Mouse (Mus musculus) cerebellum, postnatal 10 days (tissue): ENCODE results near the gene Rrp9.
"Not testable (repeated sequence)": the region's sequence is repeated elsewhere in the genome, so short reads cannot be mapped to it uniquely, and the experiment has no call there.

ENCODE experiments used
- DNase-seq, 2 experiments: peaks; one replicate each; pipeline ENCODE4 v3.0.0; 2021; ENCODE audit warnings: mixed read lengths in 2 of 2

Gene Rrp9

DNA sequence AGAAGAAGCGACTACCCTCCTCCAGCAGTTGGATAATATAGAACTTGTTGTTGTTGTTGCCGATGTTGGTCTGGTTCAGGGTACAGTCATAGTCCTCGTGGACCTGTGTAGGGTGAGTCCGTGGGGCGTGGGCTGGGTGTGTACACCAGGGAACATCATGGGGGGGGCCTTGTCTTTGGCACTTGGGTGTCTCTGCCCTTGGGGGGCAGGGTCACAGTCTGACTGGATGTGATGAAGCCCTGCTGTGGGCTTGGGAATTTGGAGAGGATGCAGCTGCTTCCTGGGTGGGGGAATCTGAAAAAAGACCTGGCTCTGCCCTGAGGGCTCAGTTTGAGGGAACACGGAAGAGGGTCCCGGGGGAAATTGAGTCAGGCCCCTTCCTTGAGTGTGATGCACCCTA is 717 bp upstream of the Rrp9 start:
- DNase-seq: peak; percentile 36 to 38

DNA sequence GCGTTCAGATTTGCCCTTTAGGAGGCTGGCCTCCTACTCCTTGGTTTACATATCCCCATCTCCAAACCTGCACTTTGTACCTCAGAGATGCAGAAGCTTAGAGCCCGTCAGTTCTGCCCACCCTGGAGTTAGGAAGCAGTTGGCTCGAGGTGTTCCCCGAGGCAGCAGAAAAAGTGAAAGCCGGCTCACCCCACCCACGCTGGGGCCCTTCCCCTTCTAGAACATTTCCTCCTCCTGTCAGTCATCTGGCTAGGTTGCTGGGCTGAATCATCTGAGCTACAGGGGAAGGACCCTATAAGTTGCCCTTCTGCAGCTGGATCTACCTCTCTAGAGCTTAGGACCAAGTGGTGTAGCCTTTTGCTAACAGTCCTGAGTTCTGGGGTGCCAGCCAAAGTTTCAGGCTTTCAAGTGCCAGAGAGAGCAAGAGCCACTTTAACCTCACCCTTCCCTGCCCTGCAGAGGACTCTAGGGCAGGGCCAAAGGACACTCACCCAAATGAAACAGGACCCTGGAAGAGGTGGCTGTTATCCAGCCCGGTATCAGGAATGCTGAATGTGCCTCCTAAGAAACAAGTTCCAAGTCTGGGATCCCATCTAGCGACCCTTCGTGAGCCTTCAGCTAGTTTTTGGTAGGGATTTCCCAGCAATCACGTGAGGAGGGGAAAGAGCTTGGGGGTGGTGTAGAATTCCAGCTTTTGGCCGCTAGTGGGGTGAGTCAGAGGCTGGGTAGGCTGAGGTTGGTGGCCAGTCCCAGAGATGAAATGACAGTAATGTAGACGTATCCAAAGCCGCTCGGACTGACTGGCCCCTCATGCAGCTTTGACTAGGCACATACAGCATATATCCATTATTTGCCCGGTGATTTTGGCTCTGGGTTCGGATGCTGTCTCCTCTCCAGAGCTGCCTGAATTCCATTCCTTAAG is 500 bp downstream of the Rrp9 start:
- no peak for DNase-seq

DNA sequence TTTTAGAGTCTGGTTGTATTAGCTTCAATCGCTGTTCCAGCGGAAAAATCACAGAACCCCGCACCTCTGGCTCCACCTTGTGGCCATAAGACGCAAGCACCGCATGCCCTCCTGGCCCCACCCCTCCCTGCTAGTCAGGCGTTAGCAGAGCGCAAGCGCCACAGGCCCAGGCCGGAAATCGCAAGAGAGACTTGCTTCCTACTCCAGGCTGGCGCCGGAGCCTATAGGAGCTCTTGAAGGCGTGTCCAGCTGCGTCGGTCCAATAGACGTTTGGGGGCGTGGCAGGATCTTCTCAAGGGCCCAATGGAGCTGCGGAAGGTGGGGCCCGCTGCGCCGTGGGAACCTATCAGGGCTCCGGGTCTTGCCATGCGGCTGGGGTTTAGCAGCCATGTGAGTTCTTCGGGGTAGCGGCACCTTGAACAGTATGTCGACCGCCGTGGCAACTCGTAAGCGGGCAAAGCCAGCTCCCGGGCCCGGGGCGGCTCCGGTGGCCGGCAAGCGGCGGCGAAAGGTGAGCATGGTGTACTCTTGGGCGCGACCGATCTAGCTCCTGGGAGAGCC is 1.2 kb downstream of the Rrp9 start, which contains the start of gene Parp3:
Gene Parp3, minus strand, starts transcription at position 26 of the 561 bp plus-strand sequence.
- DNase-seq: peak; percentile 98 to 99

DNA sequence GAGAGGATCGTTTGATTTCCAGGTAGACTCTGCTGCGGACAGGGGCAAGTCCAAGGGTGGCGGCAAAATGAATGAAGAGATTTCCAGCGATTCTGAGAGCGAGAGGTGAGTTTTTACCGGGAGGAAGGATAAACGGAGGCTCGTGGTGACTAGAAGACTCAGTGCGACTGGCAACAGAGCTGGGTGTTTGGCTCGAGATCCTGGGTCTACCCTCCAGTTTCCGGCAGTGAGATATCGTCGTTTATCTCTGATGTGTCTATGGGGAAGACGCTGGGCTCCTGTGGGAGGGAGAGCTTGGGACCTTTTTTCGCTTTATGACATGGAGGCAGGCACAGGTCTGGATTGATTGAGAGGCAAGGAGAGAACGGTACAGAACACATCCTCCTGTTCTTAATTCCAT is 1.9 kb downstream of the Rrp9 start:
- DNase-seq: peak in 1 of 2 experiments; percentile 28

DNA sequence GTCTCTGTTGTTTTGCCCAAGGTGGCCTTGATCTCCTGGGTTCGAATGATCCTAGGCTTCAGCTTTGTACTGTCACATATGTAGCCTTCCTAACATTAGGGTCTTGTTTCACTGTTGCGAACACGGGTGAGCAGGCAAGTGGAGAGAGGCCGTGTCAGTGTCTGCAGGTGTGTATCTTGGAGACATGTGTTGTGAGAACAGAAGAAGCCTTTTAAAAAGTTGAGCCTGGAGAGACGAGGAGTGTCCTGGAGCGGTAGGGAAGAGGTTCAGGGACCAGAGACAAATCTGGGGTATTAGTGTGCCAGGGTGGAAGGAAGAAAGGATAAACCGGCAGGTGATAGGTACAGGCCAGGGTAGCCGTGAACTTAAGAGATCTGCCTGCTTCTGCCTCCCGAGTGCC is 2.3 kb downstream of the Rrp9 start:
- DNase-seq: peak in 1 of 2 experiments; percentile 1

DNA sequence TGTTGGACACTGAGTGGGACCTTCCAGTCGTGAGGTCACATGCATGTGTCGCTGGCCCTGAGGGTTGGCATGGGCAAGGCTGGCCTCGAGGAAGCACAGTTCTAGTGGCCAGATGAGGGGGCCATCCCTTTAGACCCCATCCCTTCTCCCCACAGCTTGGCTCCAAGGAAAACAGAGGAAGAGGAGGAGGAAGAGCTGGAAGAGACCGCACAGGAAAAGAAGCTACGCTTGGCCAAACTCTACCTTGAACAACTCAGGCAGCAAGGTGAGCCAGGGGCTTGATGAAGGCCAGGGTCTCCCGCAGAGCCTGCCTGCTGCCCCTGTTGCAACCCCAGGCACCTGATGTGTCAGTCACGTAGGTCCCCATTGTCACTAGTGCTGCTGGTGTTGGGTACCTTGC is 4.8 kb downstream of the Rrp9 start:
- DNase-seq: peak in 1 of 2 experiments; percentile 1

DNA sequence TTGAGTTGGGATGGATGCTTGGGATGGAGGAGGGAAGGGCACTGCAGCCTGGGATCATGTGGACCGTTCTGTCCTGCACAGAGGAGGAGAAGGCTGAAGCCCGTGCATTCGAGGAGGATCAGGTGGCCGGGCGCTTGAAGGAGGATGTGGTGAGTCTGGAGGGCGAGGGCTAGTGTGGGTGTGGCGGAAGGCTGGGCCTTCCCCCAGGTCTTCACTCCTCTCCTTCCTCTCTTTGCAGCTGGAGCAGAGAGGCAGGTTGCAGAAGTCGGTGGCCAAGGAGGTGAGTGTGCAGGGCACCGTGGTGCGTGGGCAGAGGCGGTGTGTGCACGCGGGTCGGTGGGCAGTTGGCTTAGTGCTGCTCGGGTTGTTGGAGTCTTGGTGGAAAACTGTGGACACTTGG is 5.3 kb downstream of the Rrp9 start:
- peak in 1 of 2 experiments; percentile 2 for DNase-seq

DNA sequence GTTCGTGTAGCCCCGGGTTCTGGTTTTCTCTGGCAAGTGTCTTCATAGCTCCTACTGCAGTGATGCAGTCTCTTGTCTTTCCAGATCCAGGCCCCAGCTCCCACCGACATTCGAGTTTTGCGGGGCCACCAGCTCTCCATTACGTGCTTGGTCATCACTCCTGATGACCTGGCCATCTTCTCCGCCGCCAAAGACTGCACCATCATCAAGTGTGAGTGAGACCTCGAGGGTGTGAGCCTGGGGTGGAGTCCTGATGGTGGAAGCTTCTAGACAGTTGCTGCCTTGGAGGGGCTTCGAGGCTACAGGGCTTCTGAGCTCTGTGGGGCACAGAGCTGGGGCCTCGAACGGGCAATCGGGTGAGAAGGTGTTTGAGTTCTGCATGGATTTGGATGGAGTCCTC is 5.9 kb downstream of the Rrp9 start:
- DNase-seq: peak in 1 of 2 experiments; percentile 1

DNA sequence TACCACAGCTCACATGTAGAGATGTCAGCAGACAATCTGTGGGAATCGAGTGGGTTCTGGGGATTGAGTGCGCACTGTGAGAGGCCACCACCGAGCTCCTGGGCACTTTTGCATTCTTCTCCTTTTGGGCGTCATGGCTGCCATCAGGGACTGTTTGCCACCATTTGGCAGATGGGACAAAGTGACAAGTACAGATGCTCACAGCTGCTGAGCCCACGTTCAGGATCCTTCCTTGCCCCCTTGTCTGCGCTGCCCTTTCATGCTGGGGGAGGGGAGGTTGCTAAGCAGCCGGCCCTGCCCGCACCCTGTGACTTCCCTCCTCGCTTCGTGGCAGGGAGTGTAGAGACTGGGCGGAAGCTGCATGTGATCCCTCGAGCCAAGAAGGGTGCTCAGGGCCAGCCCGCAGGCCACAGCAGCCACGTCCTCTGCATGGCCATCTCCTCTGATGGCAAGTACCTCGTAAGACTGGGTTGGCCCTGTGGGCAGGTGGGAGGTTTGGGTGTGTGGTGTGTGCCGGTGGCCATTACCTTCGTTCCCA is 6.9 kb downstream of the Rrp9 start:
- no peak for DNase-seq

DNA sequence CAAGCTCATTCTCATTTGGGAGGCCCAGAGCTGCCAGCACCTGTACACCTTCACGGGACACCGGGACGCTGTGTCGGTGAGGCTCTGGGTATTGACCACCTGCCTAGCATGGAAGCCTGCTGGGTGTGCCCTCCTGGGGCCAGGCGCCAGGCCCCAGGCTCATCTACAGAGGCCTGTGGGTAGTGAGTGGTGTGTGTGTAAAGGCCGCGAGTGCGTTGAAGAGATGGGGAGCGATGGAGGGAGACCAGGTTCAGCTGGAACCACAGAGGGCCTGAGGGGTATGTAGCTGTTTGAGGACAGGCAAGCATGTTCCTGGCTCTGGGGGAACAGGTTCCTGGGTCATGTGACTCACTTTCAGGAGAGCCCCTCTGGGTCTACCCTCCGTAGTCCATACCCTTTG is 7.4 kb downstream of the Rrp9 start:
- DNase-seq: no peak

DNA sequence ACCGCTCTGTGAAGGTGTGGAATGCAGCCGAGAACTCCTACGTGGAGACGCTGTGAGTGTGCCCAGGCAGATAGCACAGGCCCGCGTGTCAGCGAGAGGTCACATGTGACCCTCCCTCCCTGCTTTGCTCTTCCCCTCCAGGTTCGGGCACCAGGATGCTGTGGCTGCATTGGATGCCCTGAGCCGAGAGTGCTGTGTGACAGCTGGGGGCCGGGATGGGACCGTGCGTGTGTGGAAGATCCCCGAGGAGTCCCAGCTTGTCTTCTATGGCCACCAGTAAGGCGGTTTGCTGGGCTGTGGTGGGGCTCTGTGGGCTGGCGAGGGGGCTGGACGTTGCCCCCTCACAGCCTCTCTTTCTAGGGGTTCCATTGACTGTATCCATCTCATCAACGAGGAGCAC is 7.8 kb downstream of the Rrp9 start:
- DNase-seq: no peak

DNA sequence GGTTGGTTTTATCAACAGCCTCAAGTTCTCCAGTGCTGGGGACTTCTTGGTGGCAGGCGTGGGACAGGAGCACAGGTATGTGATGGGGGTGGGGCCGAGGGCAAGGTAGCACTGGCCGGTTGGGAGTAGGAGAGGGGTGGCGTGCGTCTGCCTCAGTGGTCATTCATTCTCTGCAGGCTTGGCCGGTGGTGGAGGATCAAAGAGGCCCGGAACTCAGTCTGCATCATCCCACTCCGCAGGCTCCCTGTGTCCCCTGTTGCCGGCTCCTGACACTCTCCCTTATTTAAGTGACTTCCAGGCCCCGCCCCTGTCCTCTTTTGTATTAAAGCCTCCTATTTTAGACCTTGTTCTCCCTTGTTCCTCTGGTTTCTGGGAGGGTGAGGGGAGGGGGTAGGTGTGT is 9.3 kb downstream of the Rrp9 start:
- DNase-seq: peak in 1 of 2 experiments; percentile 5

DNA sequence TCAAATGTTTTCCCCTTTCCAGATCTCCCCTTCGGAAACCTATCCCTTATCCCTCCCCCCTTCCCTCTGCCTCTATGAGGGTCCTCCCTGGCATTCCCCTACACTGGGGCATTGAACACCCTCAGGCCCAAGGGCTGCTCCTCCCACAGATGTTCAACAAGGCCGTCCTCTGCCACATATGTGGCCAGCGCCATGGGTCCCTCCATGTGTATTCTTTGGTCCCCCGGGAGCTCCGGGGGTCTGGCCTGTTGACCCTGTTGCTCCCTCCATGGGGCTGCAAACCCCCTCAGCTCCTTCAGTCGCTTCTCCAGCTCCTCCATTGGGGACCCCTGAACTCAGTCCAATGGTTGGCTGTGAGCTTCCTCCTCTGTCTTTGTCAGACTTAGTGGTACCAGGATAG is 11.8 kb downstream of the Rrp9 start:
- not testable (repeated sequence) for DNase-seq

DNA sequence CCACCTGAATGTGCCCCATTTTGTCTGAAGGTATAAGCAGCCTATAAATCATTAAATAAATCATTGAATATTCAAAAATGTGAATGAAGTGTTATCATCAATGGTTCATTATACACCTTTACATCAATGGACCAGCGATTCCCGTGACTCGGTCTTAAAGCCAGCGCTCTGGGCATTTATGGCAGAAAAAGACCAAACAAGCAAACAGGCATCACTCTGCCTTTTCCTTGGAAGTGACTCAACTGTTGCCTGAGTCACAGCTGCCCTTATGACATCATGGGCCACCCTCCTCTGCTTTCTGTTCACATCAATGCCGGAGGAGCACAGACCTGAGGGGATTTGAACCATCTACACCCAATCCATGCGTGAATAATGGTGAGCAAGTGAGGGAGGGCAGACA is 23.9 kb downstream of the Rrp9 start, which contains the start of gene Iqcf1:
Gene Iqcf1, plus strand, starts transcription at position 301 of the 400 bp plus-strand sequence.
- no peak for DNase-seq

DNA sequence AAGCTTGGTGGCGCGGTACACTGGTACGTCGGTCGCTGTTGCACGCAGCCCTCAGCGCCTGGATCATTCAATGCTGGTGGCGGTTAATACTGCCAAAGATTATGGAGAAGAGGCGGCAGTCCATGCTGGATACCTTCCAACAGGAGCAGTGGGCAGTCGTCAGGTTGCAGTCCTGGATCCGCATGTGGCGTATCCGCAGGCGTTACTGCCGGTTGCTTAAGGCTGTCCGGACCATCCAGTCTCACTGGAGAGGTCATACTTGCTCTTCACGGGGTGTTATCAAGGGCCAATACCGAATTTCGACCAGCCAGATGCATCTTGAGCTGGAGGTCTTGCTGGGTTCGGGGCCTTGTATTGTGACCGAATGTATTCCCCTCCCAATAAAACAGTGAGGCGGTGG is 26.1 kb downstream of the Rrp9 start:
- DNase-seq: no peak

DNA sequence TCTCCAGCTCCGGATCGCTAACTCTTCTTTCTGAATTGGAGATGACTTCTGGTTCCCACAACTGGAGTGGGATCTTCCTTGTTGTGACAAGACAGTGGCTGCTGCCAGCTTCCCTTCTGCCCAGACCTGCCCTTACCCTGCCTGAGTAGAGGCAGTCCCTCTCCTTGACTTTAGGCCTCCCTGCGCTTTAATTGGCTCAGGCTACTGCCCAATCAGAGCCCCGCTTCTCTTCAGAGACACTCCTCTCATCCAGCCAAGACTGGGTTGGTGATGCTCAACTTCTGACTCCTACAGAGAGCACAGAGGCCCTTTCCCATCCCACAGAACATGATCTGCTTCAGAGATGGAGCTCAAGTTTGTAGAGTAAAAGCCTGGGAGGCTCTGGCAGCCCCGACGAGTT is 28.5 kb downstream of the Rrp9 start:
- DNase-seq: no peak

DNA sequence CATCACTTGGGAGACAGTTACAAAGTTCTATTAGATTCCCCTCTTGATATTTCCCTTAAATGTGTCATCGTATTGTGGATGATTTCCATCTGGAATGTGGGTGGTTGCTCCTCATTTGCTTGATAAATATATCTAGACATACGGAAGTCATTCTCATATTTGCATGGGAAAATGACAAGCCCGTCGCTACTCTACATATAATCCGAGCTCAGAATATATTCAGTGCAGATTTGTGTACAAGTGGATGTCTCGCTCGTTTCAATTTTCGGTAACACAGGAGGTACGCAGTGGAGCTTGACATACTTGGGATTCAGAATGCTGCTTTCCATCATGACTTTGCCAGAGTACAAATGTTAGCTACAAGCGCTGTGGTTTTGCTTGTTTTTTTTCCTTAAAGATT is 33.6 kb downstream of the Rrp9 start:
- no peak for DNase-seq

DNA sequence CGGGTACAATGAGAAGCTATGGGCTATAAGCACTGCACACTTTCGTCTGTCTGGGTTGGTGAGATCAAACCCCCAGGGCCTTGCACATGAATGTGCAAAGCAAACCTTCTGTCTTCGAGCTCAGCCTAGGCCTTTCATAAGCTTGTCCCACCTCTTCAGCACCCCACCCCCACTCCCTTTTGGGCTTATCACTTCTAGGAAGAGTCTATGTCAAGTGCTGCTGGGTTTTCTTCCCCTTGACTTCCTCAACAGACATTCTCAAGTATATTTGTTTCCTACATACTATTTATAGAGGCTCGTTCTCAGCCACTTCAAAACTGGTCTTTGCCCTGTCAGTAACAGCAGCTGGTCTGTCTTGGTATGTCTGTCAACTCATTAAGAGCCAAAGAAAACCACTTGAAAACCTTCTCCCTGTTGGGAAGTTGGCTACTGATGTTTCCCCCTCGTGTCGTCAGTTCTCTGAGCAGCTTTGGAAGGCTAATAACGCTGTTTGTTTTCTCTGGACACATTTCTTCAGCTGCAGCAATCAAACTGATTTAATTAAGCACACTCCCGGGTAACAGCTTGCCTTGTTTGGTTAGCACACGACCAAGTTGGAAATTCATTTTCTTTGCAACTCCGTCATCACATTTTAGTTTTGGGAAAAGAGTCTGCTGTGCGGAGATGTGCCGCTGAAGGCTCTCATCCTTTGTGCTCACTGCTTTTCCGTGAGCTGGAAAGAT is 37.1 kb downstream of the Rrp9 start:
- DNase-seq: no peak

DNA sequence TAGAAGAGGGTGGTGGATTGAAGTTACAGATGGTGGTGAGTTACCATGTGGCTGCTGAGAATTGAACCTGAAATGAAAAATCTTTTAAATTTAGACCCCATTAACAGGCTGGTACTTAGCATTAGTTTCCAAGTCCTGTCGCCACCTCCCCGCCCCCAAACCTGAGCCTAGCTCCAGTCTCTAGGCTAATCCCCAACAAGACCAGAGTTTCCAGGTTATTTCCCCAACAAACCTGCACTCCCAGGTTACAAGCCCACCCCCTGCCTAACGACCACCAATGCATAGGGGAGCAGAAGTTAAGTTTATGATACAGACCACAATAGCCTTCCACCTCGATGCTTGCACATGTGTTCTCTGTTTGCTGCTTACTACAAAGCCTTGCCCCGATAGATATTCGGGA is 37.8 kb downstream of the Rrp9 start:
- no peak for DNase-seq

DNA sequence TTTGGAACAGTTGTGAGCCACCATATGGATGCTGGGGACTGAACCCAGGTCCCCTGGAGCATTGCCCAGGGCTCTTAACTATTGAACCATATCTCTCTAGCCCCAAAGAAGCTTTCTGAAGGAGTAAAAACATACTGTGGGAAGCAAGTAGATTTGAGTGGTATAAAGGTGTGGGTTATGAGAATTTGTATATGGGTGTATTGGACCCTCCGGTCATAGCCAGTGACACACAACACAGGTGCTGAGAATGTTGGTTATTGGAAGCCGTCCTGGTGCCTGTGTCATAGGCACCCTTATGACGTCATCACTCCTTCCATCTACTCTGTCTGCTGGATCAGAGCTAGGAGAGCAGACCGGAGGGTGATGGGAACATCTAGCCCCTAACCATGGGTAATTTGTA is 38.5 kb downstream of the Rrp9 start, which contains the start of gene Iqcf5:
Gene Iqcf5, plus strand, starts transcription at position 301 of the 400 bp plus-strand sequence.
- DNase-seq: no peak

DNA sequence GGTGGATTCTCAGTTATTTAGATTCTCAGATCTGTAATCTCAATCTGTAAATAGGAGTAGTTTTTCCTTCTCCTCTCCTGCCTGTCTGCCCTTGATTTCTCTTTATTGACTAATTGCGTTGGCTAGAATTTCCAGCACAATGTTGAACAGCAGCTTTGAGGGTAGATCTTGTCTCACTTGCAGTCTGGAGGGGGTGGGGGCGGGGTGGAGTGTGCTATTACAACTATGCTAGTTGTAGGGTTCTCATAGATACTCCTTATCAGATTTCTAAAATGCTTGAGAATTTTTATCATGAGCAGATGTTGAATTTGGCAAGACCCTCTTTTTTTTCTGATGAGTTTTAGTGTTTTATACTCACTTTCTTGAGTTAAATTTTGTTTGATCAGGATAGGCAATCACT is 43.7 kb downstream of the Rrp9 start:
- no peak for DNase-seq

DNA sequence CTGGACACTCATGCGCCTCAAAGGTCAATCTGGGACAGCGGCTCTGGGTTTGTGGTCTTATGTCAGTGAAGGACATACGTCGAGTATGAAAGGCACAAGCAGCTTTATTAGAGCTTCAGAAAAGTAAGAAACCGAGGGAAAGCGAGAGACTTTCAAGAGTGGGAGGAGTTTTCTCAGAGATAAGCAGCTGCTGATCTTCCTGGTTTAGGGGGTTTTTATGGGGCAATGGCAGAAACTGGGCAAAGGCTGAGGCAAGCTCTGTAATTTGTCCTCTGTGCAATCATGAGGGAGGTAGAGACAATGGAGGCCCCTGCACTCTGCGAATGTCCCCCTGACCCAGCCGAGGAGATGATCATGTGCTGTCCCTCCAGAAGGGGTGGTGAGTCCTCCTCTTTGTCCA is 44.1 kb downstream of the Rrp9 start:
- DNase-seq: no peak

DNA sequence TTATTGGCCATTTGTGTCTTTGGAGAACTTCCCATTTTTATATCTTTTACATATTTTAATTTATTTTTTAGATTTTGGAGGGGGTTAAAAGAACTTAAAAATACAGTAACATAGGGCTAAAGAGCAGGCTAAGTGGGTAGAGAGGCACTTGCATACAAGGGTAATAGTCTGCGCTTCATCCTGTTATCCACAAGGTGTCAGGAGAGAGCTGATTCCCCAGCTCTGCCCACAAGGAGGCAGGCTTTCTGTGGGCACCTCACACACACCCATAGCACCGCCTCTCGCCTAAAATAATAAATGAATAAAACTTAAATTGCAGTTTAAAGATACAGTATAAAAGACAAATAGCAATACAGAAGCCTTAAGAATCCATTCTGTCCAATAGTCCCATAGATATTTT is 56.1 kb downstream of the Rrp9 start:
- peak; percentile 31 to 38 for DNase-seq
